Mouse (Mus musculus) limb, embryonic 10.5 days (tissue): ENCODE measurements at regions not wholly inside any gene's neighbourhood (a gene's known extent, or its start where the extent isn't known, plus 50 kb on each side); places are given as distances from the start of the nearest gene placed in this dataset.

Source experiments
- DNase-seq: peaks from one replicate; pipeline ENCODE4 v3.0.0-alpha.2; 2017; ENCODE audit warnings: low spot score
- H3K27ac ChIP-seq: fragments of 300-500 bp; sonication (generic); 2 replicates; pipeline ENCODE4 v1.5.1; 2016; ENCODE audit warnings: mild to moderate bottlenecking
- H3K27me3 ChIP-seq: fragments of 300-500 bp; sonication (generic); 2 replicates; pipeline ENCODE4 v1.6.1; 2016; ENCODE audit warnings: low read depth, mild to moderate bottlenecking; ENCODE audit not compliant: poor library complexity, severe bottlenecking
- H3K36me3 ChIP-seq: fragments of 300-500 bp; sonication (generic); 2 replicates; pipeline ENCODE4 v1.6.1; 2016; ENCODE audit warnings: mild to moderate bottlenecking, moderate library complexity
- H3K4me1 ChIP-seq: fragments of 300-500 bp; sonication (generic); 2 replicates; pipeline ENCODE4 v1.6.1; 2016
- H3K4me3 ChIP-seq: fragments of 300-500 bp; sonication (generic); 2 replicates; pipeline ENCODE4 v1.5.1; 2016; ENCODE audit warnings: mild to moderate bottlenecking, moderate library complexity
- H3K9me3 ChIP-seq: fragments of 300-500 bp; sonication (generic); replicated peaks from 2 replicates; pipeline ENCODE4 v1.6.1; 2016; ENCODE audit warnings: mild to moderate bottlenecking
- WGBS: fragments of 180-500 bp; shearing (Covaris S2); methylation state at CpG from one replicate; pipeline ENCODE4 v1.1.7; 2016; 5-methylcytosine and 5-hydroxymethylcytosine counted together

DNA sequence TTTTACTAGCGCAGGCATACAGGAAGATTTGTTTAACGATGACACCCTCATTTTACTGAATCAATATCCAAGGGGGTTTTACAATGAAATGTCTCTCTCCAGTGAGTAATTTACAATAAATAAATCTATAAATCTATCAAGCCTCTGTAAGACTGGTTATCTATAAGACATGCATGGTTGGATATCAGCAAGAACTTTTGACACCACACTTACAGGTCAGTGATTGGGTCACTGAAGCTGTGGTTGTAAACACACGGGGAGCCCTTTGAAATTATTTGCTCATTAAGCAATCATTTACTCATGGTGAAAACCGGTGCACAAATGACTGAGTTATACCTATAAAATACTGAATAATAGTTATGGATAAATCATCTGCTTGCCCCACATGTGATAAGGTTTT is 392.6 kb upstream of the Itga1 start:
- no peaks in the 10 kb centered on the region for H3K36me3 ChIP-seq
- H3K9me3 ChIP-seq, result no peaks in the 10 kb centered on the region
- 74% methylated on average over 4 of the region's 4 CpGs for WGBS
- no peak for DNase-seq
- no peak overlapping the region for H3K4me3 ChIP-seq
- no peaks in the 10 kb centered on the region for H3K4me1 ChIP-seq
- H3K27ac ChIP-seq, result no peak overlapping the region
- H3K27me3 ChIP-seq, result no peaks in the 10 kb centered on the region

DNA sequence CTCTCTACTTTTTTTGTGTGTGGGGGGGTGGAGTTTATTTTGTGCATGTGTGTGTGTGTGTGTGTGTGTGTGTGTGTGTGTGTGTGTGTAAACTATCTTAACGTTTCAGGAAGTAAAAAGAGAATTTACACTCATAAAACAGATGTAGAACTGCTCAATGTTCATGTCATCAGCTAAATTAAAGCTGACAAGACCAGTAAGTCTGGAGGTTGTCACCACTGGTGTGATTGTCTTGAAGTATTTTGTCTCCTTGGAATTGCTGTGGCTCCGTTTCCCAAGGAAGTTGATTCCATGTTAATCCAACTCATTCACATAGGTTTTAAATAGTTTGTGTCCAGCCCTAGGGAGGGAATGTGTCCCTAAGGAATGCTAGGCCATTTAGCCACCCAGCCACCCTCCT is 374.1 kb upstream of the Itga1 start:
- Histone ChIP-seq H3K9me3 (no peaks in the 10 kb centered on the region), H3K4me1 (peaks cover 5% of the 10 kb centered on the region; the same call in 1 of the 2 replicates), H3K27ac (no peak overlapping the region), H3K36me3 (no peaks in the 10 kb centered on the region), H3K4me3 (no peak overlapping the region), H3K27me3 (no peaks in the 10 kb centered on the region)
- WGBS, result 31% methylated on average over 2 of the region's 2 CpGs
- DNase-seq, result no peak

DNA sequence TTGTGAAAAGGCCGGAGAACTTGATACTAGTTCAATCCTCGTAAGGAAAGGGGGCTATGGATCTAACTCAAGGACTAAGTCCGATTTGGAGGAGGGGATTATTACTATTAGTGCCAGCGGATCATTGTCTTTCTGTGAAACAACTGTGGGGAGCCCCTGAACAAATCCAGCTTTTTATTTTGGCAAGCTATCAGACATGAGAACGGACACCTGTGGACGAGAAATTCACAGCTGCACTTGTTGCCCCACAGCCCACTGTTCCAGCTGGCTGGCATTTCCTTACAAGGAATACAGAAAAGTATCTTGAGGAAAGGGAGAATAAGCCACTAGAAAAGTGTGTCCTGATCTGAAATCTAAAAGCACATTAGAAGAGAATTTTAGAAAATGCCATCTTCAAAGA is 363.9 kb upstream of the Itga1 start:
- Histone ChIP-seq H3K27me3 (no peaks in the 10 kb centered on the region), H3K4me1 (no peaks in the 10 kb centered on the region), H3K4me3 (no peak overlapping the region), H3K9me3 (no peaks in the 10 kb centered on the region), H3K36me3 (no peaks in the 10 kb centered on the region), H3K27ac (no peak overlapping the region)
- WGBS, result 92% methylated on average over 6 of the region's 6 CpGs
- no peak for DNase-seq

DNA sequence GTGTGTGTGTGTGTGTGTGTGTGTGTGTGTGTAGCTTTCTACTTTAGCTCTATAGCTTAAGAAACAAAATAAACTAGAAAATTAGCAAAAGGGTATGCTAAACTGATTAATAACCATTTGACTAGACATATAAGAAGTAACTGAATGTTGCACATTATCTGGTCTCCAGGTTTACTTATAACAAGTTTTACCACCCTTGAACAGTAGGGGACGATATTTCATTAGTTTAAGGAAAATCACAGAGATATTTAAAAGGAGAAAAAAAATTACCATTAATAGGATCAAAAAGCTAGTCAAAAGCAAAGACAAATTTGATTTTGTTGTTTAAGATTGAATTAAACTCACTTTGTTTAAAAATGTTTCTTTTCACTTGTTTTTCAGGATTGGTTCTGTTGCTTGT is 349.5 kb upstream of the Itga1 start:
- H3K27me3 ChIP-seq, result no peaks in the 10 kb centered on the region
- H3K9me3 ChIP-seq, result no peaks in the 10 kb centered on the region
- H3K4me3 ChIP-seq, result no peak overlapping the region
- no peaks in the 10 kb centered on the region for H3K4me1 ChIP-seq
- no peaks in the 10 kb centered on the region for H3K36me3 ChIP-seq
- no peak for DNase-seq
- H3K27ac ChIP-seq, result no peak overlapping the region
- WGBS, result 14% methylated on average over 1 of the region's 1 CpGs

DNA sequence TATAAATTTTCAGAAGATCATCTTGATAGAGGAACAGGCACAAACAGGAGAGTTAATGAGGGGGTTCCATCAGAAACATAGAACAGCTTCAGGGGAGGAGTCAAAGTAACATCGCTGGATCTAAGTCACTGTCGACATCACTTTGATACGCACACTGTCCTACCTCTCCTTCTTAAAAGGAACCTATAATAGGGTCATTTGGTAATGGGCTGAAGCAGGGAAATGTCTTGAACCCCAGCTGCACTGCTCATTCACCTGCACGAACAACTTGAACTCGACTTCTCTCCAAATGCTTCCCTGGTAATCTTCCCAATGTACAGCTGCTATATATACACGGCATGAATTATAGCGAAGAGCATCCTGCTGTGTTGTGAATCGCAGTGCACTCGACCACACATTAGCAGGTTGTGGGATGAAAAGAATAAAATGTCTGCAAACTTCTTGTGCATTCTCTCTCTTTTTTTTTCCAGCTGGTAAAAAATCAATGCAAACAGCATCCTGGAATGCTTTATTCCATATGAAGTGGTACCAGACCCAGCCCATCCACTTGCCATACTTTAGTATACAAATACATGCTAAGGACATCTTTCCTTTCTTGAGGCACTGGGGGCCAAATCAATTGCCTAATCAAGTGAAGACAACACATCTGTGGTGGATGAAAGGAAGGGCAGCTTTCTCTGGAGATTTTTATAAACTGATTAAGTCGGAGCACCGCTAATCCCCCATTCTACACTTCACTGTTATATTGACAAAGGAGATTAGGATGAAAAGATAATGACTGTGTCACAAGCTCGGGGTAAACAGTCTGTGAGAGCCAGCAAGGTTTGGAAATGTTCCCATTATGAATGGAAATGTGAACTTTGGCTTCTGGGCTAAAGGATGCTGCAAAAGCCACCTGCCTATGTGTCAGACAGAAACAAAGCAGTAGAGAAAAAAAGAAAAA is 325.6 kb upstream of the Itga1 start:
- 81% methylated on average over 12 of the region's 12 CpGs for WGBS
- Histone ChIP-seq H3K9me3 (no peaks in the 10 kb centered on the region), H3K27ac (no peak overlapping the region), H3K36me3 (no peaks in the 10 kb centered on the region), H3K27me3 (no peaks in the 10 kb centered on the region), H3K4me1 (no peaks in the 10 kb centered on the region), H3K4me3 (no peak overlapping the region)
- DNase-seq, result no peak

DNA sequence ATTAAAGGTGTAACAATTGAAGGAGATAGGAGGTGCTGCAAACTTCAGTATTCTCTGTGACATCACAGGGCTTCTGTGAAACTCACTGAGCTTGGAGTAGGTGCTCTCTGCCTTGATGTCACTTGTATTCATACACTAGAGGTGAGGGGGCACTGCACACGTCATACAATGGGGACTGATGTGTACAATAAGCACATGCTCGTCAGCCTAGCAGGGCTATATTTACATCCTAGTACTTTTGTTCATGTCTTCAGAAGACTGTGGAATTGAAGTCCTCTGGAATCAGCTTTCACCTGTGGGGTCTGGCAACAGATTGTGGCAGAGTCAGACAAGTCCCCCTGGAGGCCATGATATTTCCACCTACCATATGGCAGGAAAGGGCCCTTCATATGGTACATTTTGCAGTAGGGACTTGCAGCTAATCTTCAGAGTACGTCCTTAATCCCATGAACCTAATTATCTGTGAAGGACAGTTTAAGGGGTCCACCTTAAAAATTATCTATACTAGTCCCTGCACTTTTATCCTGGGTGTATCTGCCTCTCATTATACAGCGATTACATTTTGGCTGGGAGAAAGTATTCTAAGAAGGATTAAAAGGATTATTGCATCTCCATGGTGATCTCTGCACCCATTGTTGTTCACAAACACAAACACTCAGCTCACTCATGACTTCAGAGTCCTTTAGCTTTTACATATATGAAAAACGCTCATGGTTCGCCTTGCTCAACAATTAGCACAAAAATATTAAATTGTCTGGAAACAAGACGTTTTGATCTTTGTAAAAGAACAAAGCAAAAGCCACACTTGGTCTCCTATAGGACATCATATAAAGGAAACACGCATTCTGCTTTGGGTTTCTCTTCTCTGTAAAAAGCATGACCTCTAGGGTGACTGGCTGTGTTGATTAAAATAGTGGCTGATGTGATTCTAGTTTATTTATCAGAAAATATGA is 324.1 kb upstream of the Itga1 start:
- no peak for DNase-seq
- no peaks in the 10 kb centered on the region for H3K27me3 ChIP-seq
- 83% methylated on average over 8 of the region's 8 CpGs for WGBS

DNA sequence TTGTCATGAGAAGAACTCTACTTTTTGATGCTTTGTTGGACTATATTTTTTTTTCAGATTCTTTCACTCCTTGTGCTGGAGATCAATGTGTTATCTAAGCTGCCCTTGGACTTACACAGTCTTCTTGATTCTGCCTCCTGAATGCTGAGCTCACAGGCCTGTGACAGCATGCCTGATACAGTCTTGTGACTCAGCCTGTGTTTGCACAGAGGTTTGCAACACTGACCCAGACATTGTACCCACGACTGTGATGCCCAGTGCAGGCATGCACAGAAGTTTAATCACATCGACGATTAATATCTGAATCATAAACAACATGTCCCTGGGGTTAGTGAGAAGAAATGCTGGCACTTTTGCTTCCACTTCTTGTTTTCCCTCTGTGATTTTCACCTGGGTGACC is 322.0 kb upstream of the Itga1 start:
- WGBS, result 82% methylated on average over 3 of the region's 3 CpGs
- H3K4me3 ChIP-seq, result no peak overlapping the region
- no peaks in the 10 kb centered on the region for H3K4me1 ChIP-seq
- no peak for DNase-seq
- no peaks in the 10 kb centered on the region for H3K36me3 ChIP-seq
- H3K27ac ChIP-seq, result no peak overlapping the region
- H3K27me3 ChIP-seq, result no peaks in the 10 kb centered on the region
- H3K9me3 ChIP-seq, result no peaks in the 10 kb centered on the region

More for the DNA sequence above, 324.1 kb upstream of the Itga1 start:
- no peaks in the 10 kb centered on the region for H3K36me3 ChIP-seq
- H3K9me3 ChIP-seq, result no peaks in the 10 kb centered on the region
- H3K27ac ChIP-seq, result no peak overlapping the region
- no peaks in the 10 kb centered on the region for H3K4me1 ChIP-seq
- H3K4me3 ChIP-seq, result no peak overlapping the region

DNA sequence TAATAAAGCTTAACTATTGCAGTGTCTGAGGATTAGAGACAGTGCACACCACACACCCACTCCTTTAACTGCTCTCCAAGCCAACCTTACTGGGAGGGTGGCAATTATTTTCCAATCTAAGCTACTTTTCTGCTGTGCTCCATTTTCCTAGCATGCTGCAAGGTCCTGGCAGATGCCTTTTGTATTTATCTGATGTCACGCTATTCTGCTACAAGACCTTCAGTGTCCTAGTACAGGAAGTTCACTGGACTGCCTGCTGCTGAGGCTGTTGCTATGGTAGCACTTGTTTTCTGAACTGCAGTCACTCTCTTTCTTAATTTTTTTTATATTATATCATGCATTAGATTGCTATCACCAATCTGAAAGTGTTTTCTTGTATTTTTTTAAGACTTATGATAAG is 319.7 kb upstream of the Itga1 start:
- WGBS, result 77% methylated on average over 1 of the region's 1 CpGs
- Histone ChIP-seq H3K4me3 (no peak overlapping the region), H3K4me1 (no peaks in the 10 kb centered on the region), H3K27ac (no peak overlapping the region), H3K9me3 (no peaks in the 10 kb centered on the region), H3K36me3 (no peaks in the 10 kb centered on the region), H3K27me3 (no peaks in the 10 kb centered on the region)
- DNase-seq, result no peak

DNA sequence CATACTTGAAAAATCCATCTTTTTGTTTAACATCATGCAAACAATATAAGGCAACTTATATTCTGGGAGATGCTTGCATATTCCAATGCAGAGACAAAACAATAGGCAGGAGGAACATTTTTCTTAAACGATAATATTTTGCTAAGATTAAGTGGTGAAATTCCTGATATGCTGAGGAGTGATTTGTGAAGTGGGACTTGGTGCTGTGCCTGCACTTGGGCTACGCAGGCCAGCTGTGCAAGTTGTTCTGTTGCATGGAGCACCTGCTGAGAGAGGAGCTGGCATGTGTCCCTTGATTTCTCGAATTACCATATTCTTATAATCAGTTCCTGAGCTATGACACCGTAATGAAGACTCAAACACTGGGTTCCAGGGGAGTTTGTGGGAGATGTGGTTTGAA is 316.1 kb upstream of the Itga1 start:
- H3K27ac ChIP-seq, result no peak overlapping the region
- H3K4me3 ChIP-seq, result no peak overlapping the region
- DNase-seq, result no peak
- WGBS, result 89% methylated on average over 4 of the region's 4 CpGs
- no peaks in the 10 kb centered on the region for H3K27me3 ChIP-seq
- H3K9me3 ChIP-seq, result no peaks in the 10 kb centered on the region
- H3K4me1 ChIP-seq, result 0 out of 2 replicates have a peak, but pooled peaks cover 8% of the 10 kb centered on the region
- no peaks in the 10 kb centered on the region for H3K36me3 ChIP-seq

DNA sequence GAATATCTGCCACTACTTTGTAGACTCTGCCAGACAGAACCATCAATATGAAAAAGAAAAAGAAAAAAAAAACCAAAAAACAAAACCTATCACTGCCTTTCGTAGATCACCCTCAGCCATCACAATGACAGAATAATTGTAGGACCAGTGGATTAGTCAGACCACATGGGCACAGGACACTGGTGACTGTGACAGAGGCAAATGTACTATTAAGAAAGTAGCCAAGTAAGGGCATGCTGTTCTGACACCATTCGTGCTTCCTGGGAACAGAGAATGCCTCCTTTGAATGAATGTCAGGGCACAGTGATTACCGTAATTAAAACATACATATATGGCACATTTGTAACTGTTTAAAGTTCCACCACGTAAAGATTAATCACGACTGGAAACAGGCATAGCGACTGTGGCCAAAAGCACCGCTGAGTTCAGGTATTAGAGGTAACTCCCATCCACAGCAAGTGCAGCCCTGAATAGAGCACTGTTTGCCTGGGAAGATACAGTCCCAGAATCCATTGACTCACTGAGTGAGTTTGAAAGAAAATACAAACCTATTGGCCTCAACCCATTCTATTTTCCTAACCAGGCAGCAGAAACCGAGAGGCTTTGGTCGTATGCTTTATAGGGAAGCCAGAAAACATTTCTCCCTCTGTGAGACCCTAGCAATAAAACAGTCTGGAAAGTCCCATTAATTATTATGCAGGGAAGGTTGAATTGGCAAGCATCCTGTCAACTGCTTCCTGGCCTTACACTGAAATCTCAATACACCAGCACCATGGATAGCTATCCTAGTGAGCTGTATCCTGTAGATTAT is 312.2 kb upstream of the Itga1 start:
- WGBS, result 78% methylated on average over 9 of the region's 9 CpGs
- no peak for DNase-seq

DNA sequence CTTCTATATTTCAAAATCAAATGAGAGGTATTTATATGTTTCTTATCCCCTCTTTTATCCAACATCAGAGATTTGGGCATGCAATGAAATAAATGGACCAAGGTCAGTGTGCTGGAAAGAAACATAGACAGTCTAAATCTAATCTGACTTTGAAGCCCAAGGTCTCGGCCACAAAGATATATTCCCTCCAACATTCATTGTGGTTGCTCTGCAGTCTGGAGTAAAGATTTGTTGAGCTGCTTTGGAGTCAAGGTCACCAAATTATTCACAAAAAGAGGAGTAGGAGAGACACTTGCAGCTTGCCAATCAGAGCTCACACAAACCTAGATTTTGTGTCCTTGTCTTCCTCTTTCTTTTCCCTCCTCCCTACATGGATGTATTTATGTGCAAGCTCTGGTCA is 304.2 kb upstream of the Itga1 start:
- Histone ChIP-seq H3K4me1 (no peaks in the 10 kb centered on the region), H3K4me3 (no peak overlapping the region), H3K36me3 (no peaks in the 10 kb centered on the region), H3K27ac (no peak overlapping the region), H3K27me3 (no peaks in the 10 kb centered on the region), H3K9me3 (no peaks in the 10 kb centered on the region)
- 95% methylated on average over 1 of the region's 1 CpGs for WGBS
- no peak for DNase-seq

More for the DNA sequence above, 312.2 kb upstream of the Itga1 start:
- H3K27ac ChIP-seq, result no peak overlapping the region
- H3K9me3 ChIP-seq, result no peaks in the 10 kb centered on the region
- H3K27me3 ChIP-seq, result no peaks in the 10 kb centered on the region
- no peaks in the 10 kb centered on the region for H3K36me3 ChIP-seq
- no peak overlapping the region for H3K4me3 ChIP-seq
- H3K4me1 ChIP-seq, result 0 out of 2 replicates have a peak, but pooled peaks cover 8% of the 10 kb centered on the region

DNA sequence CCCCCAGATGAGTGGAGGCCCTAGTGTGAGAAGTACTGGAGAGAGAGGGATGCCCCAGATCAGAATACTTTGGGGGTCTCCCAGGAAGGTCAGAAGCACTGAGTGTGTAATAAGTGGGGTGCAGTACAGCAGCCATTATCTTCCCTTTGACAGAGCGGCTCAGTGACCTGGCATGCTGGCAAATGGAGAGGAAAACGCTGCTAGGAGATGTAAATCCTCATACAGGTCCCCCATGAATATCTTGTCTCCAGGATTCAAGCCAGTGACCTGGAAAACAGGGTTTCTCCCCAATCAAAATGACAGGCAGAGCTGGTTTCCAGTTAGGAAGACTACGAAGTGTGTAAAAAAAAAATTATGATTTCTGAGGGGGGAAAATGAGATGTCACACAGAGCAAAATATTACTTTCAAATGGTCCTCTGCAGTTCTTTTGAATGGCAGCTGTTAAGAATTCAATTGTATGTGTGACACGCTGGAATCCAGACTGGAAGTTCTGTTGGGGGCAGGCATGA is 299.0 kb upstream of the Itga1 start:
- Histone ChIP-seq H3K9me3 (no peaks in the 10 kb centered on the region), H3K27ac (no peak overlapping the region), H3K27me3 (no peaks in the 10 kb centered on the region), H3K36me3 (no peaks in the 10 kb centered on the region), H3K4me1 (no peaks in the 10 kb centered on the region), H3K4me3 (no peak overlapping the region)
- no peak for DNase-seq
- WGBS, result 80% methylated on average over 4 of the region's 4 CpGs
